In genomic region chr12:86879446-86880085, GRCm38 (mm10) we compare ENCODE assay signal across 9 mouse cellular contexts. TPM values are rescaled to one million over a fixed set of nuclear protein-coding genes. Genes with fewer than 3 reads are reported as not detected.
DNase-seq lines count a peak whose midpoint lies in the region; ATAC-seq lines count a peak whose summit lies in the region.
"Had no signal": no experiment of that assay in that cellular context is flagged by ENCODE, and none has a peak within 500 bp of the region (broad histone marks: within the 10 kb centered on the region; RNA-seq: fewer than 3 reads in every experiment).

No protein-coding gene starts in this region.

- DNase-seq in hindbrain, embryonic 10.5 days (ENCODE audit: low spot score) = no peak
- no peak for DNase-seq in hindbrain, embryonic 11.5 days (ENCODE audit: low spot score)
- DNase-seq in Muller cell, postnatal 12 days (ENCODE audit: inconsistent ontology term) = peak; percentile 9
- DNase-seq in frontal cortex, adult 2 months (ENCODE audit: extremely low spot score in 1 of 2, low spot score in 1 of 2) = no peak
- DNase-seq in left cerebral cortex, adult 11 months (ENCODE audit: low spot score) = no peak
- no peak for DNase-seq in gastrocnemius, adult 18-20 months (ENCODE audit: low spot score)
- DNase-seq: cerebellum, adult 8-10 months had no signal

- H3K9me3 ChIP-seq in hindbrain, embryonic 10.5 days = no peaks in the 10 kb centered on the region
- no peaks in the 10 kb centered on the region for H3K9me3 ChIP-seq in hindbrain, embryonic 11.5 days (ENCODE audit: control insufficient read depth, low read length)
- H3K9me3 ChIP-seq in forebrain, embryonic 12.5 days = no peaks in the 10 kb centered on the region
- H3K9me3 ChIP-seq in midbrain, embryonic 12.5 days = no peaks in the 10 kb centered on the region

- H3K36me3 ChIP-seq in hindbrain, embryonic 10.5 days = peaks cover 17% of the 10 kb centered on the region
- no peaks in the 10 kb centered on the region for H3K36me3 ChIP-seq in hindbrain, embryonic 11.5 days (ENCODE audit: control insufficient read depth, insufficient read depth, low read length)
- peaks cover 6% of the 10 kb centered on the region; the same call in 1 of the 2 replicates for H3K36me3 ChIP-seq in forebrain, embryonic 12.5 days (replicated peaks)
- 0 out of 2 replicates have a peak, but pooled peaks cover 7% of the 10 kb centered on the region for H3K36me3 ChIP-seq in midbrain, embryonic 12.5 days

- WGBS in hindbrain, embryonic 10.5 days = 52% methylated on average over 6 of the region's 6 CpGs
- WGBS in hindbrain, embryonic 11.5 days = 48% methylated on average over 6 of the region's 6 CpGs
- WGBS in forebrain, embryonic 12.5 days = 48% methylated on average over 6 of the region's 6 CpGs
- 47% methylated on average over 6 of the region's 6 CpGs for WGBS in midbrain, embryonic 12.5 days

- H3K4me3 ChIP-seq in hindbrain, embryonic 10.5 days = no peak overlapping the region
- no peak overlapping the region for H3K4me3 ChIP-seq in hindbrain, embryonic 11.5 days (ENCODE audit: low read depth, low read length)
- no peak overlapping the region for H3K4me3 ChIP-seq in forebrain, embryonic 12.5 days (replicated peaks)
- no peak overlapping the region for H3K4me3 ChIP-seq in midbrain, embryonic 12.5 days

- no peak overlapping the region for H3K9ac ChIP-seq in hindbrain, embryonic 11.5 days (ENCODE audit: low read depth, low read length)
- H3K9ac ChIP-seq in forebrain, embryonic 12.5 days = no peak overlapping the region
- H3K9ac ChIP-seq in midbrain, embryonic 12.5 days (replicated peaks) = no peak overlapping the region

- peaks cover 55% of the 10 kb centered on the region for H3K4me1 ChIP-seq in hindbrain, embryonic 10.5 days (replicated peaks)
- no peaks in the 10 kb centered on the region for H3K4me1 ChIP-seq in hindbrain, embryonic 11.5 days (replicated peaks; ENCODE audit: control insufficient read depth, insufficient read depth, low read length)
- peaks cover 37% of the 10 kb centered on the region for H3K4me1 ChIP-seq in forebrain, embryonic 12.5 days
- H3K4me1 ChIP-seq in midbrain, embryonic 12.5 days = peaks cover 29% of the 10 kb centered on the region

- H3K4me2 ChIP-seq in hindbrain, embryonic 11.5 days (replicated peaks; ENCODE audit: low read depth, low read length) = no peak overlapping the region
- H3K4me2 ChIP-seq in forebrain, embryonic 12.5 days = peak overlapping the region; percentile 97; the same call in 1 of the 2 replicates
- peak overlapping the region; percentile 97; the same call in 1 of the 2 replicates for H3K4me2 ChIP-seq in midbrain, embryonic 12.5 days (replicated peaks)

- ATAC-seq in hindbrain, embryonic 11.5 days (ENCODE audit: low FRiP score) = no peak
- no peak for ATAC-seq in forebrain, embryonic 12.5 days (ENCODE audit: low FRiP score)
- no peak for ATAC-seq in midbrain, embryonic 12.5 days (ENCODE audit: low FRiP score, low read depth)

- H3K27me3 ChIP-seq in hindbrain, embryonic 10.5 days (ENCODE audit: insufficient read depth, poor library complexity, severe bottlenecking) = peaks cover 23% of the 10 kb centered on the region; the same call in 1 of the 2 replicates
- no peaks in the 10 kb centered on the region; the same call in 1 of the 2 replicates for H3K27me3 ChIP-seq in hindbrain, embryonic 11.5 days (ENCODE audit: control insufficient read depth, insufficient read depth, low read length)
- H3K27me3 ChIP-seq in forebrain, embryonic 12.5 days = no peaks in the 10 kb centered on the region
- H3K27me3 ChIP-seq in midbrain, embryonic 12.5 days = no peaks in the 10 kb centered on the region

- 0 out of 2 replicates have a peak overlapping the region, but pooled peaks have one; percentile 16 for H3K27ac ChIP-seq in hindbrain, embryonic 10.5 days
- no peak overlapping the region for H3K27ac ChIP-seq in hindbrain, embryonic 11.5 days (ENCODE audit: low read depth, low read length)
- H3K27ac ChIP-seq in forebrain, embryonic 12.5 days = peak overlapping the region; percentile 78
- H3K27ac ChIP-seq in midbrain, embryonic 12.5 days (replicated peaks) = peak overlapping the region; percentile 7; the same call in 1 of the 2 replicates

RNA-seq across cellular contexts. Expression of gene Irf2bpl, which starts 5.0 kb away (rescaled TPM):
- 20.3 and 34.2 TPM in 2 replicates for polyA plus RNA-seq in hindbrain, embryonic 10.5 days (2016; fragmentation: Nextera tagmentation; extraction: Ambion mirVana)
- 16.0 and 21.3 TPM in 2 replicates for polyA plus RNA-seq in hindbrain, embryonic 11.5 days (2014; fragmentation: Nextera tagmentation; extraction: Ambion mirVana)
- 74.8 and 81.9 TPM in 2 replicates for polyA plus RNA-seq in forebrain, embryonic 12.5 days (2016; fragmentation: Nextera tagmentation; extraction: Ambion mirVana)
- polyA plus RNA-seq in midbrain, embryonic 12.5 days (2016; fragmentation: Nextera tagmentation; extraction: Ambion mirVana) = 74.0 and 76.0 TPM in 2 replicates
- polyA plus RNA-seq in frontal cortex, adult 2 months (2012; rRNA removed) = 48.5 and 50.2 TPM in 2 replicates
- 10 to 100 TPM; 20.3 to 24.8 TPM for total RNA-seq in gastrocnemius, adult 18-20 months (2021)
